Mouse (Mus musculus): ENCODE results near the gene Abi1. TPM values are rescaled to one million over a fixed set of nuclear protein-coding genes. Genes with fewer than 3 reads are reported as not detected.

Gene Abi1
- polyA plus RNA-seq, 1 experiment: 118 TPM

- 88% methylated on average over 2 of the region's 2 CpGs for WGBS
Observed at GRCm38 (mm10) chr2:23070491-23070890, 30.4 kb upstream of the Abi1 start.

GRCm38 (mm10) chr2:23068894-23069744 is 29.1 kb upstream of the Abi1 start:
- no peaks in the 10 kb centered on the region for H3K27me3 ChIP-seq (ENCODE audit: control insufficient read depth, insufficient read depth, low read length)
- no peaks in the 10 kb centered on the region for H3K4me1 ChIP-seq (ENCODE audit: control insufficient read depth, insufficient read depth, insufficient read length, low read length)
- peak overlapping the region; percentile 78 for H3K4me3 ChIP-seq (ENCODE audit: low read depth, low read length)
- TF ChIP-seq CTCF (IDR thresholded peaks at IDR 0.05; ENCODE audit: extremely low read depth, insufficient read length, insufficient replicate concordance, low read depth, low read length) (peak; percentile 38; the same call in 1 of the 2 replicates), POLR2A (IDR thresholded peaks at IDR 0.05; ENCODE audit: low read depth, low read length) (peak; percentile 92)
- no peaks in the 10 kb centered on the region; the same call in 1 of the 2 replicates for H3K36me3 ChIP-seq (ENCODE audit: control insufficient read depth, insufficient read depth, low read length)
- peak overlapping the region; percentile 97 for H3K27ac ChIP-seq (ENCODE audit: insufficient read depth, low read depth, low read length)
- WGBS: 1% methylated on average over 50 of the region's 50 CpGs

More at GRCm38 (mm10) chr2:23070491-23070890, 30.4 kb upstream of the Abi1 start:
- no peak overlapping the region for H3K27ac ChIP-seq (ENCODE audit: insufficient read depth, low read depth, low read length)
- no peak overlapping the region for H3K4me3 ChIP-seq (ENCODE audit: low read depth, low read length)
- TF ChIP-seq POLR2A (IDR thresholded peaks at IDR 0.05; ENCODE audit: low read depth, low read length) (no peak), CTCF (IDR thresholded peaks at IDR 0.05; ENCODE audit: extremely low read depth, insufficient read length, insufficient replicate concordance, low read depth, low read length) (no peak)
- peaks cover 2% of the 10 kb centered on the region for H3K36me3 ChIP-seq (ENCODE audit: control insufficient read depth, insufficient read depth, low read length)
- H3K27me3 ChIP-seq (ENCODE audit: control insufficient read depth, insufficient read depth, low read length): no peaks in the 10 kb centered on the region
- H3K4me1 ChIP-seq (ENCODE audit: control insufficient read depth, insufficient read depth, insufficient read length, low read length): no peaks in the 10 kb centered on the region

- WGBS: under 1% methylated on average over 21 of the region's 21 CpGs
- TF ChIP-seq POLR2A (IDR thresholded peaks at IDR 0.05; ENCODE audit: low read depth, low read length) (no peak), CTCF (IDR thresholded peaks at IDR 0.05; ENCODE audit: extremely low read depth, insufficient read length, insufficient replicate concordance, low read depth, low read length) (no peak)
- peak overlapping the region; percentile 78 for H3K4me3 ChIP-seq (ENCODE audit: low read depth, low read length)
- H3K27me3 ChIP-seq (ENCODE audit: control insufficient read depth, insufficient read depth, low read length): no peaks in the 10 kb centered on the region
- H3K36me3 ChIP-seq (ENCODE audit: control insufficient read depth, insufficient read depth, low read length): no peaks in the 10 kb centered on the region
- H3K4me1 ChIP-seq (ENCODE audit: control insufficient read depth, insufficient read depth, insufficient read length, low read length): no peaks in the 10 kb centered on the region
- H3K27ac ChIP-seq (ENCODE audit: insufficient read depth, low read depth, low read length): peak overlapping the region; percentile 97
Observed at GRCm38 (mm10) chr2:23068370-23068737, 28.3 kb upstream of the Abi1 start.

GRCm38 (mm10) chr2:23067552-23068369 is 27.7 kb upstream of the Abi1 start, which contains the start of gene Acbd5:
TSS of gene Acbd5 (plus strand) at chr2:23068167.
- WGBS: 2% methylated on average over 34 of the region's 34 CpGs
- Histone ChIP-seq H3K4me1 (ENCODE audit: control insufficient read depth, insufficient read depth, insufficient read length, low read length) (no peaks in the 10 kb centered on the region), H3K27ac (ENCODE audit: insufficient read depth, low read depth, low read length) (peak within 1 kb of the TSS; percentile 98), H3K36me3 (ENCODE audit: control insufficient read depth, insufficient read depth, low read length) (no peaks in the 10 kb centered on the region), H3K27me3 (ENCODE audit: control insufficient read depth, insufficient read depth, low read length) (no peaks in the 10 kb centered on the region), H3K4me3 (ENCODE audit: low read depth, low read length) (peak within 1 kb of the TSS; percentile 78)
- TF ChIP-seq CTCF (IDR thresholded peaks at IDR 0.05; ENCODE audit: extremely low read depth, insufficient read length, insufficient replicate concordance, low read depth, low read length): no peak
- peak; percentile 93 for TF ChIP-seq POLR2A (IDR thresholded peaks at IDR 0.05; ENCODE audit: low read depth, low read length)

- TF ChIP-seq CTCF (IDR thresholded peaks at IDR 0.05; ENCODE audit: extremely low read depth, insufficient read length, insufficient replicate concordance, low read depth, low read length) (no peak), POLR2A (IDR thresholded peaks at IDR 0.05; ENCODE audit: low read depth, low read length) (no peak)
- Histone ChIP-seq H3K27ac (ENCODE audit: insufficient read depth, low read depth, low read length) (no peak overlapping the region), H3K4me1 (ENCODE audit: control insufficient read depth, insufficient read depth, insufficient read length, low read length) (no peaks in the 10 kb centered on the region), H3K4me3 (ENCODE audit: low read depth, low read length) (no peak overlapping the region), H3K36me3 (ENCODE audit: control insufficient read depth, insufficient read depth, low read length) (no peaks in the 10 kb centered on the region), H3K27me3 (ENCODE audit: control insufficient read depth, insufficient read depth, low read length) (no peaks in the 10 kb centered on the region)
- WGBS: 70% methylated on average over 6 of the region's 6 CpGs
Observed at GRCm38 (mm10) chr2:23052523-23052922, 12.5 kb upstream of the Abi1 start.

- TF ChIP-seq POLR2A (IDR thresholded peaks at IDR 0.05; ENCODE audit: low read depth, low read length) (no peak), CTCF (IDR thresholded peaks at IDR 0.05; ENCODE audit: extremely low read depth, insufficient read length, insufficient replicate concordance, low read depth, low read length) (no peak)
- Histone ChIP-seq H3K27ac (ENCODE audit: insufficient read depth, low read depth, low read length) (no peak overlapping the region), H3K4me3 (ENCODE audit: low read depth, low read length) (no peak overlapping the region), H3K27me3 (ENCODE audit: control insufficient read depth, insufficient read depth, low read length) (no peaks in the 10 kb centered on the region), H3K4me1 (ENCODE audit: control insufficient read depth, insufficient read depth, insufficient read length, low read length) (no peaks in the 10 kb centered on the region), H3K36me3 (ENCODE audit: control insufficient read depth, insufficient read depth, low read length) (no peaks in the 10 kb centered on the region)
- WGBS: 77% methylated on average over 2 of the region's 2 CpGs
Observed at GRCm38 (mm10) chr2:23051890-23052289, 11.8 kb upstream of the Abi1 start.

GRCm38 (mm10) chr2:23048006-23048405 is 8.0 kb upstream of the Abi1 start:
- TF ChIP-seq CTCF (IDR thresholded peaks at IDR 0.05; ENCODE audit: extremely low read depth, insufficient read length, insufficient replicate concordance, low read depth, low read length): no peak
- no peak for TF ChIP-seq POLR2A (IDR thresholded peaks at IDR 0.05; ENCODE audit: low read depth, low read length)
- Histone ChIP-seq H3K27ac (ENCODE audit: insufficient read depth, low read depth, low read length) (no peak overlapping the region), H3K27me3 (ENCODE audit: control insufficient read depth, insufficient read depth, low read length) (no peaks in the 10 kb centered on the region), H3K36me3 (ENCODE audit: control insufficient read depth, insufficient read depth, low read length) (no peaks in the 10 kb centered on the region), H3K4me3 (ENCODE audit: low read depth, low read length) (no peak overlapping the region), H3K4me1 (ENCODE audit: control insufficient read depth, insufficient read depth, insufficient read length, low read length) (no peaks in the 10 kb centered on the region)
